Mouse (Mus musculus) hindlimb bud, embryonic 11.5 days (tissue): ENCODE measurements around the gene Nr0b2.

Experiments
- DNase-seq: peaks from one replicate; pipeline ENCODE4 v3.0.0-alpha.2; 2012; ENCODE audit warnings: low read depth, low spot score; ENCODE audit errors: extremely low spot score

Gene Nr0b2

DNA sequence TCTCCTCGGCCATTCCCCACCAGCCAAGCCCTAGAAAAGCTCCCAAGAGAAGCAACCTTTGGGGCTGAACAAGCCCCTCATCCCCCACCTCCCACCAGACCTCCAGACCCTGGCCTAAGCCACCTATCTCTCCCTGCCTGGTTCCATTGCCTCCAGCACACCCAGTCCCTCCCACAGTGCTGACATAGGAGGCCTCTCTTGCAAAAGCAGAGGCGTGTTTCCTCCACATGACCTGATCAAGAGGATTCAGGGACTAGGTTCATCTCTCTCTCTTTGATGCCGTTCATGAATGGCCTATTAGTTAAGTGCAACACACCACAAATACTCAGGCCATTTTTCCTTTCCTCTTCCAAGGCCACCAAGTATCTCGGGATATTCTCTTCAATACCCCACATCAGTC, 6.7 kb downstream of the Nr0b2 start:
- no peak for DNase-seq

DNA sequence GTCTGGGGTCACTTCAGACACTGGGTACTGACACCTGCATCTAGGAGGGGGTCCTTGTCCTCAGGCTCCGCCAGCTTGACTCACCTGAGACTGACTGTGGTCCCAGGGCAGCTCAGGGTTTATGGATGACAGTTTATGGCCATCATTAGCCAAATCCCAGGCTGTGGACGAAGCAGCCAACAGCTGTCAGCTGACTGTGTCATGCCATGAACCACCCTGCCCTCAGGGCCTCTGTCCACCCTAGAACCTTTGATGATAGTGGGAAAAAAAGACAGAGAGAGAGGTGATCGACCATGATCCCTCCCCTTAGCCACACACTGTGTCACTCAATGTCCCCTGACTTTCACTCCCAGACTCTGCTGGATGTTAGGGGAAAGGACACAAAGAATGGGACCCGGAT, 8.4 kb downstream of the Nr0b2 start:
- DNase-seq = no peak

DNA sequence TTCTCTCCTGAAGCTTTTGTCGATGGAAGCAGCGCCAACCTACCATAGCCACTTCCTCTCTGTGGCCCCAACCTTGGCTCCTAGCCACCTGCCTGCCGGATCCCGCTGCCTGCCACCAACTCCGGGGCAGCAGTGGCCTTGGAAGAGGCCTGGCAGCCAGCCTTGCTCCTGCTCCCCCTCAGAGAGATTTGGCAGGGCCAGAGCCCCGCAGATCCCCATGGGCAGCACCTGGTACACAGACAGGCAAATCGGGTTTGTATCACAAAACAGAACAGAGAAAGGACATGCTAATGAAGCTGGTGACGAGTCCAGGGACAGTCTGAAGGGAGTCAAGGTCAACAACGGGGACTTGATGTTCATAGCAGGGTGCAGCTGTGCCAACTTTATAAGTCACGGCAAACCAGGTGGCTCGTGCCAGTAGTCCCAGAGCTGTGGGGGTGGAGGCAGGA, 10.0 kb downstream of the Nr0b2 start:
- DNase-seq = no peak

DNA sequence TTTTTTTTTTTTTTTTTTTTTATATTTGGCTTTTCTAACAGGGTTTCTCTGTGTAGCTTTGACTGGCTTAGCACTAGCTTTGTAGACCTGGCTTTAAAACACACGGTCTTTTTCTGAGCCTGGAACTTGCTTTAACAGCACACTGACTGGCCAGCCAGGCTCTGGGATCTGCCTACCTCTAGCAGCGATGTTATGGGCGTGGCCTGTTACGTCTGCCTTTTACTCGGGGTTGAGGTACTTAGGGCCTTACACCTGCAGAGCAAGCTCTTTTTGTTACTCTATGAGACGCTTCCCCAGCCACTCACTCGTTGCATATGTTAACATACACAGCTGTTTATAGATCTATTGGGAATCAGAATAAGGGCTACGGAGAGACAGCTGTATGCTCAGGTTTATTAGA, 14.1 kb downstream of the Nr0b2 start:
- DNase-seq = no peak

DNA sequence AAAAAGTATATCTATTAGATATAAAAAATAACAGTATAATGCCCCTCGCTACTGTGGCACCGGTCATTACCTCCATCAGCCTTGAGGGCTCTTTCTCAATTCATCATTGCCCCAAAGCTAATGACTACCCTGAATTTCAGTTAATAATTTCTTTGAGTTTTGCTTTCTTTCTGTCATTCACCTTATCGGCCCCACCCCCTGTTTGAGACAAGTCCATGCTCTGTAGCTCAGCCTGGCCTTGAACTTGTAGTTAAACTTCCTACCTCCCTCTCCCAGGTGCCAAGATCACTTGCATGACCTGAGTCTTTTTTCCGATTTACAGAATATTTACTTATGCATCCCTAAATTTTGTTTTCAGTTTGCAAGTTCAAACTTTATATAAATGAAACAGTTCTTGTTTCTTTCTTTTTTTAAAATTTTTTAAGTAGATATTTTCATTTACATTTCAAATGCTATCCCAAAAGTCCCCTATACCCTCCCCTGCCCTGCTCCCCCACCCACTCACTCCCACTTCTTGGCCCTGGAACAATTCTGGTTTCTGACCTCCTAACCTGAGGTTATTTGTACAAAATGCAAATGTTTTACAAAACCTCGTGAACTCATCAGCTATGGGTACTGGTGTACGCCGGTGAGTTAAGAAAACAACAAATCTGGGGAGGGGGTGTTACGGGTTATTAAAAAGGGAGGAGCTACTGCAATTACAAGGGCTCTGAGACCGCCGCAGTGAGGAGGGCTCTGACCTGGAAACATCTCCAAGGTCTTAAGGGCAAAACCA, 16.3 kb downstream of the Nr0b2 start:
- no peak for DNase-seq

DNA sequence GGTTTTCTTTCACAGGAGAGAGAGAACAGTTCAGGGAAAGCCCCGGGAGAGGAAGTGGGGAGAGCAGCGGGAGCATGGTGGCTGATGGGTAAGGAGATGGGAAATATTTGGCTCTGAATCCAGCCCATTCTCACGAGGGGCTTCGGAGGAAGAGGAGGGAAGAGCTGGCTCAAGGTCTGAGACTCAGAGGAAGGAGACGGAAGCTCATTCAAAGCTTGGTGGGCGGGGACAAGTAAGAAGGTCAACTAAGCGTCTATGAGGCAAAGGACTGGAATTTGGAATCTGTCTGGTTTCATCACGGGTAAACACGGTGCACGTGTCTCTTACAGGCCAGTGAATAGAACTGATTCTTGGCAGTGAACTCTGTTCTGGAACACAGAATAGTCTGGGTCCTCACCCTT, 16.9 kb downstream of the Nr0b2 start:
- DNase-seq = no peak

DNA sequence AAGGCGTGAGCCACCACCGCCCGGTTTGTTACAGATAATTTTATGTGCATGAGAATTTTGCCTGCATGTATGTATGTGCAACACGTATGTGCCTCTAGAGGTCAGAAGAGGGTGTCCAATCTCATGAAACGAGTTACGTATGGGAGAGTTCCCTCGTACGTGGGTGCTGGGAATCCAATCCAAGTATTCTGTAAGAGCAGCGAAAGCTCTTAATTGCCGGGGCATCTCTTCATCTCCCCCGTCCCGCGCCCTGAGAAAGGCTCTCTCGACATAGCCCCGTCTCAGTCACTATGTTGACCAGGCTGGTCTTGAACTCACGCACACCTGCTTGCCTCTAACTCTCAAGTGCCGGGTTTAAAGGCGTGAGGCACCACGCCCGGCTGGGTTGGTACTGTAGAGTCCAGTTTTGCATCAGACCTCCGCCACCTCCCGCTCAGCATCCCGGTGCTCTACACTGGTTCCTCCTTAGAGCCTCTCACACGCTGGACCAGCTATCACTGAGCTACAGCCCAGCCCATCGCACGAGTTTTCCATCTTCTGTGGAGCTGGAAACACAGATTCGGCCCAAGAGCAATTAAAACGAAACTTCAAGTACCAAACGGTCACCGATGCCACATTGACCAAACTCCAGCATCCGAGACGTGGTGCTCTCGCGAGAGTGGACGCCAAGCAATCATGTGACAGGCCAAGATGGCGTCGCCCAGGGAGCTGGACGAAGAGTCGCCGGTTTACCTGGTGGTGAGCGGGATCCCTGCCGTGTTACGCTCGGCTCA, 21.1 kb downstream of the Nr0b2 start, which contains the start of gene Gpatch3:
Gpatch3 (plus strand) TSS at position 676 of the 773 bp plus-strand sequence.
- peak; percentile 85 for DNase-seq

DNA sequence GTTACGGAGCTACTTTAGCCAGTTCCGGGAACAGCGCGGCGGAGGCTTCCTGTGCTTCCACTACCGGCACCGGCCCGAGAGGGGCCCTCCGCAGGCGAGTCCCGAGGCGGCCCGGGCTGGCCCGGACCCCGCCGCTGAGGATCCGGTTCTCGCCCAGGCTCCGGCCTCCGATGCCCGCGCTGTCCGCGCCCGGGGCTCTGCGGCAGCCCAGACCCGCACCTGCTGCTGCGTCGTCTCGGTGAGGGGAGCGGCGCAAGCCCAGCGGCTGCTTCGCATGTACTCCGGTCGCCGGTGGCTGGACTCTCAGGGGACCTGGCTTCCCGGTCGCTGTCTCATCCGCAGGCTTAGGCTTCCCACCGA, 21.6 kb downstream of the Nr0b2 start:
- DNase-seq = no peak

DNA sequence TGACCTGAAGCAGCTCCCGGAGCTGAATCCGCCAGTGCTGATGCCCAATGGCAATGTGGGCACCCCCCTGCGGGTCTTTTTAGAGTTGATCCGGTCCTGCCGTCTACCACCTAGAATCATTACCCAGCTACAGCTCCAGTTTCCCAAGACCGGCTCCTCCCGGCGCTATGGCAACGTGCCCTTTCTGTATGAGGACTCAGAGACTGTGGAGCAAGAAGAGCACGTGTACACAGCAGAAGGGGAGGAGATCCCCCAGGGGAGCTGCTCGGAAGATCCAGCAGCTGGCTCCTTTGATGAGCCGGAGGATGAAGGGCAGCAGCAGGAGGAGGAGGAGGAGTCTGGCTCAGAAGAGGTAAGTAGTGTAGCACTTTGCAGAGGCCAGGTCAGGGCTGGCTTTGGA, 24.8 kb downstream of the Nr0b2 start:
- DNase-seq = no peak

DNA sequence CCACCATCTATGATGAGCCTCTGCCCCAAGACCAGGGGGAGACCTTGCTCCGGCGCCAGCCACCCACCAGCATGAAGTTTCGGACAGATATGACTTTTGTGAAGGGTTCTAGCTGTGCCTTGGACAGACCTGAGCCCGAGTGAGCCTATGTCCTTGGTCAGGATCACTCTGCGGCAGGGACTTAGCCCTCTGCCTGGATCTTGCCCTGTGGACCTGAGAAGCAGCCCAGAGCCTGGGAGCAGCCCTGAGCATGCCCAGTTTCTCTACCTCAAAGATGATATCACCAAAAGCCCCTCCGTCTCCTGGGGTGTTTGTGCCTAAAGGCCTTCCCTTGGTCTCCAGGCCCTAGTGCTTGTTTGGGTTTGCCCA, 30.5 kb downstream of the Nr0b2 start:
- no peak for DNase-seq

DNA sequence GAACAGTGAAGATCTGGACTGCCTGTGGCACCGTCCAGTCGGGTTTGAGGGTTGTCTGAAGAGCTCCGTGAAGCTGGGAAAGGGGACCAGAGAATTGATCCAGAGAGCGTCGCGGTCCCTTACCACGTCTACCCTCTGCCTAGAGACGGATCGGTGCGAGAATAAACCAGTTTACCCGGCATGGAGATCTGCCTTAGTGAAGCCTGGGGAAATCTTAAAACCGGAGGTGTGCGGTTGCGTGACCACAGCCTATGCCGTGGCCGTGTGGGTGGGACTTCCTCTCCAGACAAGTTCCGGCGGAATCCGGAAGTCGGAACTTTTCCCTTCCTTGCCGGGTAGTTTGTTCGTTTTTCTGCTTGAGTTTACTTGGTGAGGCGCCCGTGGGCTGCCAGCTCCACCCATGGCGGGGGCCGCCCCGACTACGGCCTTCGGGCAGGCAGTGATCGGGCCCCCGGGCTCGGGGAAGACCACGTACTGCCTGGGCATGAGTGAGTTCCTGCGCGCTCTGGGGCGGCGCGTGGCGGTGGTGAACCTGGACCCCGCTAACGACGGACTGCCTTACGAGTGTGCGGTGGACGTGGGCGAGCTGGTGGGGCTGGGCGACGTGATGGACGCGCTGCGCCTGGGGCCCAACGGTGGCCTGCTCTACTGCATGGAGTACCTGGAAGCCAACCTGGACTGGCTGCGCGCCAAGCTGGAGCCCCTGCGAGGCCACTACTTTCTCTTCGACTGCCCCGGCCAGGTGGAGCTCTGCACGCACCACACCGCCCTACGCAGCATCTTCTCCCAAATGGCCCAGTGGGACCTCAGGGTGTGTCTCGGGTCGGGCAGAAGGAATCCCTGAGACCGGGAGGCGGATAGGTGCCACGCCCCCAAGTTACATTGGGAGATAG, 31.1 kb downstream of the Nr0b2 start, which contains the start of gene Gpn2:
Gpn2 (plus strand) TSS at position 304 of the 893 bp plus-strand sequence.
- no peak for DNase-seq

DNA sequence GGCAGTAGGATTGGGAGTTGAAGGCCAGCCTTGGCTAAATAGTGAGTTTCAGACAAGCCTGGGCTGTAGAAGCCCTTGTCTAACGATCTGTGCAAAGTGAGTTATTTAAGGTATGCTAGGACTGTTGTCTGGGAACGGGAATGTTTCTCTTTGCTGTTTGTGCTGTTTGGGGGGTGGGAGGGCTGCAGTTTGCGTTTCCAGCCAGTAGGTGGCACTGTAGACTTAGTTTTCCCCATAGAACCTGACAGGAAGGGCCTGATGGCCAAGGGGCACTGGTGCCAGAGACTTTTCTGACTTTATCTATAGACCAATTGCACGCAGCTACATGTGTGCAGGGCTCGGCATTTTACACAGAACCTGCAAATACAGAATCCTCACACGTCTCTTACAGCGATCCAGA, 39.4 kb downstream of the Nr0b2 start:
- no peak for DNase-seq

DNA sequence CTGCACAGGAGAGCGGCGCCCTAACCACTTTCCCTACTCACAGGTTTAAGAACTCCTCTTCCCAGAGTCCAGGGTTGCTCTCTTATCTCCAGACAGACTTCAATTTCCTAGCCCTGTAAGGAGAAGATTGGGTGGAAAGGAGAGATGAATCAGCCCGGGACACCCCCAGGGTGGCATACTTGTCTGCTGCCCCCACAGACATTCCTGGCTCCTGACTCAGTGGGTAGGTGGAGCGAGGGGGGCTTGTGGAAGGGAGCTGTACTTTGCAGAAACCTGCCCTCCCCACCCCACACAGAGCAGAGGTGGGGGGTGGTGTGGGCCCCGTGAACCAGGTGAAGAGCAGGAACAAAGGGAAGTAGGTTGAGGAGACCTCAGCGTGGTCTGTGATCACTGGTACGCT, 42.4 kb downstream of the Nr0b2 start:
- no peak for DNase-seq

DNA sequence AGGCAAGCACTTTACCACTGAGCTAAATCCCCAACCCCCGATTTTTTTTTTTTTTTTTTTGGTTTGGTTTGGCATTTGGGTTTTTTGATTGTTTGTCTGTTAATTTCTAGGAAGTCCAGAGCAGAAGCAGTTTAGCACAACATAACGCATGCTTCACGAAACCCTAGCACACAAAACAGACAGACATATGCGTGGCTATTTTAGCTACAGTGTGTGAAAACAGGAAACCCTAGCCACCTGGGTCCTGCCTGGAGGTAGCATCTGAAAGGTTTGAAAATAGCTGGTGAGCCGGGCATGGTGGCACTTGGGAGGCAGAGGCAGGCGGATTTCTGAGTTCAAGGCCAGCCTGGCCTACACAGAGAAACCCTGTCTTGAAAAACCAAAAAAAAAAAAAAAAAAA, 42.9 kb downstream of the Nr0b2 start:
- DNase-seq = no peak

DNA sequence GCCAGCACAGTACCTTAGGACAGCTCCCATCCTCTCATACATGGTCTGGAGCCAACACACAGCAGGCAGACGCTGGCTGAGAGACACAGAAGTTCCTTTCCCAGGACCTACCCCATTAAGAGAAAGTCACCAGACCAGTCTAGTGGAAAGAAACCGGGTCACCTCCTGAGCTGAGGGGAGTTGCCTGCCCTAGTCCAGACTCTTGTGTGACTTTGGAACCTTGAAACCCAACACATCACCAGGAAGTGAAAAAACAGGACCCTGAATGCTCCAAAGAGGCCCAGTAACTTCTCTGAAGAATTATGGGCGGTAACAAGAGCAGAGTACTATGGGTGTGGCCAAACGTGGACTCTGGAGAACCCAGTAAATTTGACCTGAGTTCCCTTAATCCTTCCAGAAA, 45.4 kb downstream of the Nr0b2 start:
- no peak for DNase-seq

DNA sequence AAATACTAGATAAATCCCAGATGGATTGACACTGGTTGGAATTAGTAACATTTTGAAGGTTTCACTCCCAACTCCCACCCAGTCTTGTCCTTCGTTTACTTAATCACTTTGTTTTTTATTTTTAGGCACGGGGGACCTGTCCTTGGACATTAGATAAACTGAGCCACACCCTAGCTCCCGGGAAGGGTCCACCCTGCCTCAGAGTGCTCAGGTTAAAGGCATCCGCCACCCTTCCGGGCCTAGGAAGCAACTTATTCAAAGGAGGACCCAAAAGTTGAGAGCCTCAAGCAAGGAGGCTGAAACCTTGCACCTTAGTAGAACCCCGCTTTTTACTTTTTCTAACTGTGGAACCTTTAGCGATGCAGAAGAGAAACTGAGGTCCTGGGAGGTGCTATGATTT, 45.9 kb downstream of the Nr0b2 start:
- no peak for DNase-seq

DNA sequence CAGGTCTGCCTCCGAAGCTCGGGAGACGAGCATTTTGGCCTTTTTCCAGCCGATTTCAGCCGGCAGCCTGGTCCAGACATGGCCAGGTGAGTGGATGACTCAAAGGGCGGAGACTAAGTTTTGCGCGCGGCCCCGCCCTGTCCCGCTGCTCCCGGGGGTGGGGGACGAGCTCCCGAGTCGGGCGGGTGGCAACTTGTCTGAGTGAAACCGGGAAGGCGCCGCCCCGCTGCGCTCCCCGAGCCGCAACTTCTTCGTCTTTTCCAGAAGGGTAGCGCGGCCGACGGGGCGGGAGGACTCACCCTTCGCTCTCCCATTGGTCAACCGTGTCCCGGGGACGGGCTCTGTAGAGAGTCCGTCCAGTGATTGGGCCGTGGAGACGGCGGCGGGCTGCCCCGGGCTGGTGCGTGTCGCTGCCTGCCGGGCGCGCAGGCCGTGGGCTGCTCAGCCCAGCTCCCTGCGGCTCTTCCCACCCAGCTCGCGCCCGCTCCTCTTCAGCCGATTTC, 46.4 kb downstream of the Nr0b2 start:
- peak; percentile 37 for DNase-seq

DNA sequence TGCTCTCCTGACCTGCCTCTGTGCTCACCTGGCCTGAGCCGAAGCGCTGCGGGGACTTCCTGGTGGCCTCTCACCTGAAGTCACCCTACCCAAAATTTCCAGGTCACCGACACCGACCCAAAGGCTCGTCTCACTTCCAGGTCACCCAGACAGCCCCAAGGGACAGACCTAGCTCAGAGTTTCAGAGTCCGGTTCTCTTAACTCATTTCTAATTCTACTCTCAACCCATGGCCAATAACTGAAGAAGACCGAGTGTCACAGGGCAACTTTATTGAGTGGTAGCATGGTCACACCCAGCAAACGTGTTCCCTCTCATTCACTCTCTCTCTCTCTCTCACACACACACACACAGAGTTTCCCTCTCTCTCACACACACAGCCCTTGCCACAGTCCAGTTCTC, 47.1 kb downstream of the Nr0b2 start:
- no peak for DNase-seq

DNA sequence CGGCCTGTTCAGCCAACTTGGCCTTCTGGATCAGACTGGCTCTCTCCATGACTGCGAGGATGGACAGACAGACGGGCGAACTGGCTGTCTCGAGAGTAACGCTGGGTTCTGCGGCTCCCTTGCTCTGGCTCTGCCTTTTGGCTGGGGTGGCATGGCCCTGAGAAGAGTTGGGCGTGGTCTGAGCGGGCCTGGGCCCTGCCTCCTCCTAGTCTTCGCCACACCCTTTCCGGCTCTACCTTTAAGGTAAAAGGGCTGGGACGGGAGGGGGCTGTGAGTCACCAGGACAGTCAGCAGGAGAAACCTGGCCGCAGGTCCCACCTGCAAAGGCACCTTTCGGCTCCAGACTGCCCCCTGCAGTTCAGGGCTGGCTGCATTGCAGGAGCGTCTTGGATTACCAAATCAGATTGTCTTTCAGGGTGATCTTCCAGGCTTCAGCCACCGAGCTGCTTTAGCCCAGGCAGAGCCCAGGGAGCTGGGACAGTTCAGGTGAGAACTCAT, 48.6 kb downstream of the Nr0b2 start, which contains the start of gene Sfn:
Sfn (minus strand) TSS at position 448 of the 498 bp plus-strand sequence.
- no peak for DNase-seq

DNA sequence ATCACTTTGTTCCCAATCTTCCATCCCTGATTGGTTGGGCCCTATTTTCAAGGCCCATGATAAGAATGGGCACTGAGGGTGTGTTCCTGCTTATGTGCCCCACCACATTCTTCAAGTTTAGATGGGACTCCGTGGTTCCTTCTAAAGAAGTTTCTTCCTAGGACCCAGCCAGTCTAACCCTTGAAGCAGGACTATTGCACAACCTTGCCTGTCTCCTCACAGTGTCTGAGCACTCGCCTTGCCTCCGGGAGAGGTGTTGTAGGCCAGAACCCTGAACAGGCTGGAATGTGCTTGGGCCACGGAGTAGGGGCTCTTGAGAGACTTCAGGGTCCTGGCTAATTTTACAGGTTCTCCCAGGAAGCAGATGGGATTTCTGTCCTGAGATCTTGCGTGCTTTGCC, 49.9 kb downstream of the Nr0b2 start:
- DNase-seq = no peak

DNA sequence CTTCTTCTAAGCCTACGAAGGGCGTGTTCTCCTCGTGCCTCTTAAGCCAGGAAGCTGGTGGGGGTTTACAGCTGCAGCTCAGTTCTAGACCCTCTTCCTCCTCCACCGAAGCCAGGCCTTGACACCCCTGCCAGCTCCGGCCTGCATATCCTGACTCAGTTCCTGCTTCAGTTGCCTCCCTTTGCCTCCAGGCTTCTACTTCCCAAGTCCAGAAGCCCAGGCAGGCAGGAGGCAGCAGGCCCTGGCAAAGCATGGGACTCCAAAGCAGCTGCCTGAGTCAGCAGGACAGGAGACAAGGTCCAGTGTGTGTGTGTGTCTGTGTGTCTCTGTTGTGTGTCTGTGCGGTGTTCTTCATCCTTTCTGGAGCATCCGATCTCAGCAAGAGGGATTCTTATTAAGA, 51.0 kb downstream of the Nr0b2 start:
- no peak for DNase-seq
